Mouse (Mus musculus): ENCODE measurements around the gene Dpp6.
"Not testable (repeated sequence)": the region's sequence is repeated elsewhere in the genome, so short reads cannot be mapped to it uniquely, and the experiment has no call there.

The Dpp6 gene

GRCm38 (mm10) chr5:27453201-27453845 lies 636.3 kb downstream of the Dpp6 start:
- in situ Hi-C loops (cut with MboI; ENCODE audit: unreplicated experiment in 2 of 2): no loop called here

- in situ Hi-C loops (cut with MboI; ENCODE audit: unreplicated experiment in 2 of 2): no loop called here
Measured at GRCm38 (mm10) chr5:27454386-27454785, 637.4 kb downstream of the Dpp6 start.

- in situ Hi-C loops (cut with MboI; ENCODE audit: unreplicated experiment in 2 of 2): no loop called here
Measured at GRCm38 (mm10) chr5:27456981-27457380, 640.0 kb downstream of the Dpp6 start.

GRCm38 (mm10) chr5:27457686-27458085 lies 640.7 kb downstream of the Dpp6 start:
- in situ Hi-C loops (cut with MboI; ENCODE audit: unreplicated experiment in 2 of 2): no loop called here

GRCm38 (mm10) chr5:27474964-27475465 lies 658.0 kb downstream of the Dpp6 start:
- in situ Hi-C loops (cut with MboI; ENCODE audit: unreplicated experiment in 2 of 2): no loop called here

GRCm38 (mm10) chr5:27481706-27482105 lies 664.7 kb downstream of the Dpp6 start:
- in situ Hi-C loops (cut with MboI; ENCODE audit: unreplicated experiment in 2 of 2): no loop called here

GRCm38 (mm10) chr5:27486138-27486537 lies 669.1 kb downstream of the Dpp6 start:
- in situ Hi-C loops (cut with MboI; ENCODE audit: unreplicated experiment in 2 of 2): no loop called here

GRCm38 (mm10) chr5:27490942-27491341 lies 673.9 kb downstream of the Dpp6 start:
- in situ Hi-C loops (cut with MboI; ENCODE audit: unreplicated experiment in 2 of 2): no loop called here

- in situ Hi-C loops (cut with MboI; ENCODE audit: unreplicated experiment in 2 of 2): not testable (repeated sequence)
Measured at GRCm38 (mm10) chr5:27501338-27501737, 684.3 kb downstream of the Dpp6 start, which contains the start of gene Speer4b. TSS of gene Speer4b (minus strand) at chr5:27501438.

GRCm38 (mm10) chr5:27518716-27519115 lies 701.7 kb downstream of the Dpp6 start:
- in situ Hi-C loops (cut with MboI; ENCODE audit: unreplicated experiment in 2 of 2): no loop called here

GRCm38 (mm10) chr5:27526906-27527305 lies 709.9 kb downstream of the Dpp6 start:
- in situ Hi-C loops (cut with MboI; ENCODE audit: unreplicated experiment in 2 of 2): no loop called here

GRCm38 (mm10) chr5:27544816-27545270 lies 727.8 kb downstream of the Dpp6 start:
- in situ Hi-C loops (cut with MboI; ENCODE audit: unreplicated experiment in 2 of 2): no loop called here

GRCm38 (mm10) chr5:27549291-27549690 lies 732.3 kb downstream of the Dpp6 start:
- in situ Hi-C loops (cut with MboI; ENCODE audit: unreplicated experiment in 2 of 2): no loop called here

- in situ Hi-C loops (cut with MboI; ENCODE audit: unreplicated experiment in 2 of 2): no loop called here
Measured at GRCm38 (mm10) chr5:27565700-27566099, 748.7 kb downstream of the Dpp6 start.

GRCm38 (mm10) chr5:27587970-27588758 lies 771.2 kb downstream of the Dpp6 start:
- in situ Hi-C loops (cut with MboI; ENCODE audit: unreplicated experiment in 2 of 2): no loop called here

- in situ Hi-C loops (cut with MboI; ENCODE audit: unreplicated experiment in 2 of 2): no loop called here
Measured at GRCm38 (mm10) chr5:27604132-27604531, 787.1 kb downstream of the Dpp6 start.

- in situ Hi-C loops (cut with MboI; ENCODE audit: unreplicated experiment in 2 of 2): loop anchor here (5.0 to 10.0 kb wide), 2 partner anchors 1771 to 1773 kb away; no protein-coding TSS in a partner anchor
Measured at GRCm38 (mm10) chr5:27615769-27616168, 798.8 kb downstream of the Dpp6 start.

- in situ Hi-C loops (cut with MboI; ENCODE audit: unreplicated experiment in 2 of 2): no loop called here
Measured at GRCm38 (mm10) chr5:27621811-27622210, 804.8 kb downstream of the Dpp6 start.

- in situ Hi-C loops (cut with MboI; ENCODE audit: unreplicated experiment in 2 of 2): no loop called here
Measured at GRCm38 (mm10) chr5:27623876-27624275, 806.9 kb downstream of the Dpp6 start.

- in situ Hi-C loops (cut with MboI; ENCODE audit: unreplicated experiment in 2 of 2): no loop called here
Measured at GRCm38 (mm10) chr5:27632151-27632550, 815.1 kb downstream of the Dpp6 start.

- in situ Hi-C loops (cut with MboI; ENCODE audit: unreplicated experiment in 2 of 2): no loop called here
Measured at GRCm38 (mm10) chr5:27635941-27636340, 818.9 kb downstream of the Dpp6 start.

- in situ Hi-C loops (cut with MboI; ENCODE audit: unreplicated experiment in 2 of 2): no loop called here
Measured at GRCm38 (mm10) chr5:27641876-27642275, 824.9 kb downstream of the Dpp6 start.

Data from v-Abl transformed pro-B cells (cell line).